Mouse (Mus musculus): ENCODE data around the gene Tmem132a. TPM values are rescaled to one million over a fixed set of nuclear protein-coding genes. Genes with fewer than 3 reads are reported as not detected.
A peak's percentile ranks its signal among the peaks of the same experiment; 100 is the strongest.

Gene Tmem132a
- polyA plus RNA-seq, 1 experiment from 2014 or later, result 115 TPM

DNA sequence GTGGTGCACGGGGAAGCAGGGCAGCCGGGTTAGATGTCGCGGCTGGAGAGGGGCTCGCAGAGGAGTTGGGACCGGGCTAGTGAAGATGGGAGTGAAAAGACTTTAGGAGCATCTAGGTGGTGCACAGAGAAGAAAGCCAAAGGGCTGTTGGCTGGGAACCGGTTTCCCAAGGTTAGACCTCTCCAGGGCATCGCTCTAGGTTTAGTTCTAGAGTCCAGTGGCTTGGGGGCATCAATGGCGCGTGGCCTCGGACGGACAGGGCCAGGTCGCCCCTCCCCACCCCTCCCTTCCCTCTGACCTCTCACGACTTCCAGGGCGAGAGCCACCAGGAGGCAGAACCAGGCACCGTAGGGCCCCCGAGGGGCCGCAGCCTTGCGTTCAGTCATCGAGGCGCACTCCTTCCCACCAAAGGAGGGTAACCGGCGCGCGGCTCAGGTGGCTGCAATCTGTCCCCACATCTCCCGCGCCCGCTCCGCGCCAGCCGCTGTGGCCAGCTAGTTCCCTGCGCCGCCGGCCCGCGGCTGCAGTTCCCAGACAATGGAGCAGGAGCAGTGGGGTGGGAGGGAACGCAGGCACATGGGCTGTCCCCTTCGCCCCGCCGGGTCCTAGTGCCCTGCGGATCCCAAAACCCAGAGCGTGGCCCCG, 377 bp downstream of the Tmem132a start:
- ATAC-seq (ENCODE audit: low FRiP score), result peak; percentile 97
- Histone ChIP-seq H3K4me2 (peak overlapping the region; percentile 89), H3K36me3 (replicated peaks) (peaks cover 64% of the 10 kb centered on the region), H3K27me3 (no peaks in the 10 kb centered on the region), H3K27ac (peak overlapping the region; percentile 91), H3K4me1 (peaks cover 26% of the 10 kb centered on the region), H3K4me3 (replicated peaks) (peak overlapping the region; percentile 87), H3K9me3 (no peaks in the 10 kb centered on the region), H3K9ac (peak overlapping the region; percentile 90)
- 1% methylated on average over 40 of the region's 43 CpGs for WGBS

- peaks cover 26% of the 10 kb centered on the region for H3K4me1 ChIP-seq
- H3K36me3 ChIP-seq (replicated peaks), result peaks cover 64% of the 10 kb centered on the region
- peak overlapping the region; percentile 91 for H3K27ac ChIP-seq
- peak; percentile 30 for ATAC-seq (ENCODE audit: low FRiP score)
- WGBS, result 0% methylated on average over 17 of the region's 17 CpGs
- peak overlapping the region; percentile 87 for H3K4me3 ChIP-seq (replicated peaks)
- no peaks in the 10 kb centered on the region for H3K27me3 ChIP-seq
- H3K4me2 ChIP-seq, result peak overlapping the region; percentile 89
- H3K9me3 ChIP-seq, result no peaks in the 10 kb centered on the region
- peak overlapping the region; percentile 90 for H3K9ac ChIP-seq
These were observed 1.1 kb downstream of the Tmem132a start for GRCm38 (mm10) chr19:10868623-10869141.

DNA sequence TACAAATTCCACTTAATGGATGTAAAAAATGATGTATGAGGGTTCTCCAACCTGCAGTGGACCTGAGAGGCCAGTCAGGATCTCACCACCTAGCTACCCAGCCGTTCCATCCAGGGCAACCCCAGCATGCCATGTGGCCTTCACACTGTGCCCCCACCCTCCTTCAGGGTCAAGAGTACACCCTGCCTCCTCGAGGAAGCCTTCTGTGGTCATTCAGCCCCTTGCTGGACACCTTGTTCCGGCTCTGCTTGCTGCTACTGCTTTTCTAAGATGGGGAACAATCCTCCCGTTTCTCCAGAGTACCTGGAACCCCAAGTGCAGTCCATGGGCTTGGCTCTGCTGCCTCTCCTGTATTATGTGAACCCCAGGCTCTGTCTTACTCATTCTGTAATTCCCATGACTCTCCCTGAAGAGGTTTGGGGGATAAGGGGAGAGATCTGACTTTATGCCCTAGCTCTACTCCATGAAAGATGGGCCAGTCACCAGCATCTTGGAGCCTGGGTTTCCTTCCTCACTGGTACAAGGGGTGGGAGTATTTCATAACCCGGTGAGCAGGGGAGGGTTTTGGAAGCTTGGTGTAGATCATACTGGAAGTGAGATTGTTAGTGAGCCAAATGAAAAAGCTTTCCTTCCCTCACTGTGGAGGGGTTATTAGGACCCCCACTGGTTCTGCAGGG, 1.7 kb downstream of the Tmem132a start:
- peak overlapping the region; percentile 87 for H3K4me3 ChIP-seq (replicated peaks)
- peaks cover 26% of the 10 kb centered on the region for H3K4me1 ChIP-seq
- H3K9me3 ChIP-seq, result no peaks in the 10 kb centered on the region
- 0 out of 2 replicates have a peak, but pooled peaks have one; percentile 9 for ATAC-seq (ENCODE audit: low FRiP score)
- no peaks in the 10 kb centered on the region for H3K27me3 ChIP-seq
- H3K36me3 ChIP-seq (replicated peaks), result peaks cover 64% of the 10 kb centered on the region
- 32% methylated on average over 5 of the region's 5 CpGs for WGBS
- H3K27ac ChIP-seq, result 0 out of 2 replicates have a peak overlapping the region, but pooled peaks have one; percentile 91
- peak overlapping the region; percentile 90 for H3K9ac ChIP-seq
- peak overlapping the region; percentile 89 for H3K4me2 ChIP-seq

DNA sequence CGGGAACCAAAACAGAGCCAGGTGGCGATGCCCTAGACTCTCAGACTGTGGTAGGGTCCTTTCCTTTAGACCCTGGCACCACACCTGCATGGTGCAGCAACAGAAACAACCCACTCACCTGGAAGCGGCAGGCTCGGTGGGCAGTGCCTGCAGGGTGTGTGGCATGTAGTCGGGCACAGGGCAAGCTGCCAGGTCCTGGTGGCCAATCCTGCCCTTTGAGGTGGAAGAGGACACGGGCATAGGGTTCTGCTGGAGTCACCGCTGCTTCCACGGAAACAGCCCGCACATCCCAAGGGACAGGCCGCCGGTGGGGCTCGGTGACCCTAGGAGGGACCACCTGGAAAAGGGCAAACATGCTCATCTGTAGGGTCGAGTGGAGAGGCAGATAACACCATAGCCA, 3.4 kb downstream of the Tmem132a start:
- Histone ChIP-seq H3K27me3 (no peaks in the 10 kb centered on the region), H3K9ac (no peak overlapping the region), H3K4me3 (replicated peaks) (no peak overlapping the region), H3K27ac (no peak overlapping the region), H3K9me3 (no peaks in the 10 kb centered on the region), H3K36me3 (replicated peaks) (peaks cover 64% of the 10 kb centered on the region), H3K4me2 (no peak overlapping the region), H3K4me1 (peaks cover 26% of the 10 kb centered on the region)
- WGBS, result 90% methylated on average over 13 of the region's 13 CpGs
- no peak for ATAC-seq (ENCODE audit: low FRiP score)

GRCm38 (mm10) chr19:10860072-10860497, 9.7 kb downstream of the Tmem132a start:
- H3K36me3 ChIP-seq (replicated peaks), result peaks cover 90% of the 10 kb centered on the region
- H3K4me2 ChIP-seq, result no peak overlapping the region
- H3K9me3 ChIP-seq, result no peaks in the 10 kb centered on the region

GRCm38 (mm10) chr19:10856520-10856919, 13.2 kb downstream of the Tmem132a start:
- Histone ChIP-seq H3K4me1 (no peaks in the 10 kb centered on the region; the same call in 1 of the 2 replicates), H3K27me3 (no peaks in the 10 kb centered on the region), H3K27ac (no peak overlapping the region), H3K4me3 (replicated peaks) (no peak overlapping the region), H3K4me2 (no peak overlapping the region), H3K36me3 (replicated peaks) (peaks cover 55% of the 10 kb centered on the region), H3K9me3 (no peaks in the 10 kb centered on the region), H3K9ac (no peak overlapping the region)
- no peak for ATAC-seq (ENCODE audit: low FRiP score)
- WGBS, result 63% methylated on average over 2 of the region's 2 CpGs

More at GRCm38 (mm10) chr19:10860072-10860497, 9.7 kb downstream of the Tmem132a start:
- Histone ChIP-seq H3K4me1 (no peaks in the 10 kb centered on the region; the same call in 1 of the 2 replicates), H3K9ac (no peak overlapping the region), H3K27ac (no peak overlapping the region), H3K4me3 (replicated peaks) (no peak overlapping the region), H3K27me3 (no peaks in the 10 kb centered on the region)
- 60% methylated on average over 22 of the region's 22 CpGs for WGBS
- ATAC-seq (ENCODE audit: low FRiP score), result 0 out of 2 replicates have a peak, but pooled peaks have one; percentile 24

DNA sequence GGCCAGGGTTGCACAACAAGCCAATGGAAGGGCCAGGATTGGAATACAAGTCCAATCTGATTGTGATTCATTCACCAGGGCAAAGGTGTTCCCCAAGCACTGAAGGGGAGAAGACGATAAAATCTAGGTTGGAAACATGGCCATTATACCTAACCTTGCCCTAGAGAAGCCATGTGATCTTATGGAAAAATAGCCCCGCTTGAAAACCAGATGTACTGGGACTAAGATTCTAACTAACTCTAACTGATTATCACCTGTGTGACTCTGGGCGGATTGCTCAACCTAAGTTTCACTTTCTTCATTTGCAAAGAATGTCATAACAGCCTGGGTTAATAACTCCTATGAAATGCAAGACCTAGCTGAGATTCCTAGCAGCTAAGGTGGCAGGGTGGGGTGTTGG, 14.3 kb downstream of the Tmem132a start:
- Histone ChIP-seq H3K27ac (no peak overlapping the region), H3K4me2 (no peak overlapping the region), H3K27me3 (no peaks in the 10 kb centered on the region), H3K9me3 (no peaks in the 10 kb centered on the region), H3K4me3 (replicated peaks) (no peak overlapping the region), H3K9ac (no peak overlapping the region), H3K36me3 (replicated peaks) (peaks cover 44% of the 10 kb centered on the region), H3K4me1 (no peaks in the 10 kb centered on the region; the same call in 1 of the 2 replicates)
- no peak for ATAC-seq (ENCODE audit: low FRiP score)
- WGBS, result 82% methylated on average over 3 of the region's 3 CpGs

- Histone ChIP-seq H3K4me1 (no peaks in the 10 kb centered on the region), H3K27ac (no peak overlapping the region), H3K4me2 (no peak overlapping the region), H3K27me3 (no peaks in the 10 kb centered on the region; the same call in 1 of the 2 replicates), H3K9ac (no peak overlapping the region), H3K4me3 (replicated peaks) (no peak overlapping the region), H3K36me3 (replicated peaks) (no peaks in the 10 kb centered on the region), H3K9me3 (no peaks in the 10 kb centered on the region)
- no peak for ATAC-seq (ENCODE audit: low FRiP score)
- WGBS, result 49% methylated on average over 3 of the region's 3 CpGs
These were observed 22.2 kb downstream of the Tmem132a start for GRCm38 (mm10) chr19:10847311-10848087.

- H3K4me1 ChIP-seq, result no peaks in the 10 kb centered on the region
- no peak overlapping the region for H3K4me2 ChIP-seq
- H3K4me3 ChIP-seq (replicated peaks), result no peak overlapping the region
- no peaks in the 10 kb centered on the region for H3K9me3 ChIP-seq
- no peaks in the 10 kb centered on the region for H3K36me3 ChIP-seq (replicated peaks)
- WGBS, result 80% methylated on average over 7 of the region's 7 CpGs
- no peaks in the 10 kb centered on the region; the same call in 1 of the 2 replicates for H3K27me3 ChIP-seq
- H3K9ac ChIP-seq, result no peak overlapping the region
- no peak overlapping the region for H3K27ac ChIP-seq
- no peak for ATAC-seq (ENCODE audit: low FRiP score)
These were observed 23.6 kb downstream of the Tmem132a start for GRCm38 (mm10) chr19:10846150-10846549.

DNA sequence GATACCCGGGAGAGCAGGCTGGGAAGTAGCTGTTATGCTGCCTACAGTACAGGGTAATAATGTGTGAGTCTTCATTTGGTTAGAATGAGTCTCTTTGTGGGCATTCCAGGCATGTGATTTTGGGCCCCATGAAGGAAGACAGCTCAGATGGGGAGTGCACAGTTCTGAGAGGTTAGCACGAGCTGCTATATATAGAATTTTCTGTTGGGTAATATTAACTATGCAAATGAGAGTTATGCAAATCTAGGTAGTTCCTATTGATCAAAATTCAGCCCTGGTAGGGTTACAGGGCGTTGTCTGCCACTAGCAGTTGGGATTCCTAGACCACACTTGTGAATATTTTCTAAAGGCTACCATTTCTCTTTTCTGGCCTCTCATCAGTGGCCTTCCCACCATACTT, 24.3 kb downstream of the Tmem132a start:
- no peaks in the 10 kb centered on the region for H3K4me1 ChIP-seq
- no peaks in the 10 kb centered on the region; the same call in 1 of the 2 replicates for H3K27me3 ChIP-seq
- WGBS, result 82% methylated on average over 3 of the region's 3 CpGs
- H3K36me3 ChIP-seq (replicated peaks), result no peaks in the 10 kb centered on the region
- no peak for ATAC-seq (ENCODE audit: low FRiP score)
- no peak overlapping the region for H3K9ac ChIP-seq
- H3K9me3 ChIP-seq, result no peaks in the 10 kb centered on the region
- H3K4me2 ChIP-seq, result no peak overlapping the region
- H3K4me3 ChIP-seq (replicated peaks), result no peak overlapping the region
- no peak overlapping the region for H3K27ac ChIP-seq

- H3K9ac ChIP-seq, result no peak overlapping the region
- 92% methylated on average over 5 of the region's 5 CpGs for WGBS
- H3K4me1 ChIP-seq, result no peaks in the 10 kb centered on the region
- no peak overlapping the region for H3K4me2 ChIP-seq
- no peaks in the 10 kb centered on the region for H3K9me3 ChIP-seq
- no peaks in the 10 kb centered on the region; the same call in 1 of the 2 replicates for H3K27me3 ChIP-seq
- H3K36me3 ChIP-seq (replicated peaks), result no peaks in the 10 kb centered on the region
- H3K27ac ChIP-seq, result no peak overlapping the region
- H3K4me3 ChIP-seq (replicated peaks), result no peak overlapping the region
- no peak for ATAC-seq (ENCODE audit: low FRiP score)
These were observed 25.5 kb downstream of the Tmem132a start for GRCm38 (mm10) chr19:10844206-10844605.

- no peak overlapping the region for H3K4me3 ChIP-seq (replicated peaks)
- H3K27ac ChIP-seq, result no peak overlapping the region
- no peaks in the 10 kb centered on the region for H3K4me1 ChIP-seq
- H3K9me3 ChIP-seq, result no peaks in the 10 kb centered on the region
- no peak overlapping the region for H3K4me2 ChIP-seq
- no peak overlapping the region for H3K9ac ChIP-seq
- WGBS, result 60% methylated on average over 24 of the region's 24 CpGs
- no peaks in the 10 kb centered on the region for H3K36me3 ChIP-seq (replicated peaks)
- ATAC-seq (ENCODE audit: low FRiP score), result no peak
- H3K27me3 ChIP-seq, result no peaks in the 10 kb centered on the region; the same call in 1 of the 2 replicates
These were observed 26.8 kb downstream of the Tmem132a start for GRCm38 (mm10) chr19:10842914-10843313.

Data from forebrain, embryonic 12.5 days (tissue).